Mouse (Mus musculus) heart, embryonic 15.5 days (tissue): ENCODE measurements around the gene Ptprcap. TPM values are rescaled to one million over a fixed set of nuclear protein-coding genes. Genes with fewer than 3 reads are reported as not detected.
A peak's percentile ranks its signal among the peaks of the same experiment; 100 is the strongest.
"Not testable (repeated sequence)": the region's sequence is repeated elsewhere in the genome, so short reads cannot be mapped to it uniquely, and the experiment has no call there.

Source experiments
- ATAC-seq: fragments of 200-750 bp; cut with Nextera tagmentation; replicated peaks from 2 replicates; pipeline ENCODE4 v1.8.0; 2017; ENCODE audit warnings: low read depth, moderate TSS enrichment; ENCODE audit not compliant: insufficient number of reproducible peaks, insufficient read depth, low FRiP score
- H3K27ac ChIP-seq: fragments of 300-500 bp; sonication (generic); 2 replicates; pipeline ENCODE4 v1.5.1; 2015; ENCODE audit warnings: mild to moderate bottlenecking, inconsistent platforms
- H3K27me3 ChIP-seq: fragments of 300-500 bp; sonication (generic); 2 replicates; pipeline ENCODE4 v1.6.1; 2015; ENCODE audit warnings: inconsistent platforms
- H3K36me3 ChIP-seq: fragments of 300-500 bp; sonication (generic); 2 replicates; pipeline ENCODE4 v1.6.1; 2015; ENCODE audit warnings: mild to moderate bottlenecking, inconsistent platforms
- H3K4me1 ChIP-seq: fragments of 300-500 bp; sonication (generic); replicated peaks from 2 replicates; pipeline ENCODE4 v1.6.1; 2015; ENCODE audit warnings: inconsistent platforms
- H3K4me2 ChIP-seq: fragments of 300-500 bp; sonication (generic); 2 replicates; pipeline ENCODE4 v1.6.1; 2015; ENCODE audit warnings: inconsistent platforms, mild to moderate bottlenecking, moderate library complexity
- H3K4me3 ChIP-seq: fragments of 300-500 bp; sonication (generic); 2 replicates; pipeline ENCODE4 v1.5.1; 2015; ENCODE audit warnings: mild to moderate bottlenecking, inconsistent platforms
- H3K9ac ChIP-seq: fragments of 300-500 bp; sonication (generic); 2 replicates; pipeline ENCODE4 v1.6.1; 2015; ENCODE audit warnings: mild to moderate bottlenecking, inconsistent platforms
- H3K9me3 ChIP-seq: fragments of 300-500 bp; sonication (generic); replicated peaks from 2 replicates; pipeline ENCODE4 v1.6.1; 2016; ENCODE audit warnings: inconsistent platforms
- WGBS: fragments of 180-500 bp; shearing (Covaris S2); methylation state at CpG from one replicate; pipeline ENCODE4 v1.1.7; 2015; ENCODE audit warnings: mixed read lengths; 5-methylcytosine and 5-hydroxymethylcytosine counted together
- polyA plus RNA-seq: library from polyadenylated mRNA; unstranded; fragments of >200 nt; fragmentation: Nextera tagmentation; extraction: Ambion mirVana; gene quantifications from 2 replicates; pipeline ENCODE4 v1.2.1, GENCODE M21; 2015

Gene Ptprcap
- polyA plus RNA-seq, 1 experiment from 2014 or later = 3.6 TPM

DNA sequence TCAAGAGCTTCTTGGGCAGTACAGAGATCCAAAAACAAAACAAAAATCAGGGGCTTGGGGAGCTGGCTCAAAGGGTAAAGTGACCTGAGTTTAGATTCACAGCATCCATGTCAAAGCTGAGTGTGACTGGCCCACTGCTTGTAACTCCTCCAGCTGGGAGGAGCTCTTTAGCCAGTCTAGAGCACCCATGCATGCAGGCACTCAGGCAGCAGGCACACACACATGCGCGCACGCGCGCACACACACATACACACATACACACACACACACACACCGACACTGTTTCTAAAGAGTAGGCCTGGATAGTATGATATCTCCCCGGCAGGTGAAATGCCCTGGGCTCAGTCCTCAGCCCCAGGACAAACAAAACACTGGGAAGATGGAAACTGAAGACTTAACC, 36.4 kb upstream of the Ptprcap start:
- Histone ChIP-seq H3K9me3 (no peaks in the 10 kb centered on the region), H3K9ac (no peak overlapping the region), H3K27me3 (no peaks in the 10 kb centered on the region), H3K4me1 (peaks cover 24% of the 10 kb centered on the region), H3K27ac (no peak overlapping the region), H3K36me3 (peaks cover 46% of the 10 kb centered on the region), H3K4me3 (no peak overlapping the region), H3K4me2 (no peak overlapping the region)
- ATAC-seq = no peak
- 98% methylated on average over 7 of the region's 7 CpGs for WGBS

DNA sequence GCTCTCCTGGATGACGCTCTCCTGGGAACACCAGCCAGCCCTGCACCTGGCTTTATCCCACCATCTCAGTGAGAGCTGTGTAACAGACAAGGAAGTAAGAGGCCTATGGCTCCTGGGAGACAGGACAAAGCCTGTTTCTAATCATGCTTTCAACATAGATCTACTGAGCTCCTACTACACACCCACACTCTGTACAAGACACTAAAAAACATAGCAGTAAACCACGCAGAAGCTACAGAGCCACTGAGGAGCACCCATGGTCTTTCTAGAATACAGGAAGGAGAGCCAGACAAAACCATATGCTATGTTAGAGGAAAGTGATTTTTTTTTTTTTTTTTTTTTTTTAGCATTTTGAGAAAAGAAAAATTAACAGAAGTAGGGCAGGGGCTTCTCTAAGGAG, 35.1 kb upstream of the Ptprcap start:
- Histone ChIP-seq H3K4me3 (no peak overlapping the region), H3K36me3 (peaks cover 39% of the 10 kb centered on the region; the same call in 1 of the 2 replicates), H3K27me3 (no peaks in the 10 kb centered on the region), H3K4me2 (no peak overlapping the region), H3K9me3 (no peaks in the 10 kb centered on the region), H3K4me1 (peaks cover 20% of the 10 kb centered on the region), H3K9ac (no peak overlapping the region), H3K27ac (no peak overlapping the region)
- ATAC-seq = no peak
- 92% methylated on average over 2 of the region's 2 CpGs for WGBS

DNA sequence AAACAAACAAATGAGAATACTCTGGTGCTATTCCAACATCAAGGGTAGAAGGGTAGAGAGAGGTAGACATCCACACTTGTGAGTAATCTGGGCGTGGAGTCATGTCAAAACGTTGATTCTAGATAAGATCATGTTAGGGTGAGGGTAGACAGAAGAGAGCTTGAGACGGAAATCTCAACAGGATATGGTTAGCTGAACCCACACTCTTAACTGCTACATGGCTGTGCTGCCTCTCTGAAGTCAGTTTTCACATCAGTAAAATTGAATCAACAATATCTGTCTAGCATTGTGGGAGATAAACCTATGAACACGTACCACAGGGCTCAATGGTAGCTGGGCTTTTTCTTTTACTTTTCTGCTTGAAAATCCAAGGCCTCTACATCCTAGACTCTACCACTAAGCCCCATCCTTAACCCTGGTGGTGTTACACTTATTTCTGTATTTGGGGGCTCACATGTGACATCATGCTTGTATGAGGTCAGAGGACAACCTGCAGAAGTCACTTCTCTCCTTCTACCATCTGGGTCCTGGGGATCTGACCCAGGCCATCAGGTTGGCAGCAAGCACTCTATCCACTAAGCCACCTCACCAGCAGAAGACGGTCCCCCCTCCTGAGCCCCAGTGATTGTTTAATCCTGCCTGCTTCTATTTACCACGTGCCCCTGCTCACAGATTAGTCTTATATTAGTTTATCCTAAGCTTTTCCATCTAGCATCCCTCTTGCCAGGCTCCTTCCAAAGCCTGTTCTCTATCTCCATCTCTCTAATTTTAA, 33.5 kb upstream of the Ptprcap start:
- Histone ChIP-seq H3K36me3 (peaks cover 25% of the 10 kb centered on the region; the same call in 1 of the 2 replicates), H3K27me3 (no peaks in the 10 kb centered on the region), H3K9me3 (no peaks in the 10 kb centered on the region), H3K27ac (no peak overlapping the region), H3K4me1 (peaks cover 13% of the 10 kb centered on the region), H3K4me2 (peak overlapping the region; percentile 65; the same call in 1 of the 2 replicates), H3K9ac (no peak overlapping the region), H3K4me3 (peak overlapping the region; percentile 57; the same call in 1 of the 2 replicates)
- no peak for ATAC-seq
- WGBS = 77% methylated on average over 6 of the region's 6 CpGs

DNA sequence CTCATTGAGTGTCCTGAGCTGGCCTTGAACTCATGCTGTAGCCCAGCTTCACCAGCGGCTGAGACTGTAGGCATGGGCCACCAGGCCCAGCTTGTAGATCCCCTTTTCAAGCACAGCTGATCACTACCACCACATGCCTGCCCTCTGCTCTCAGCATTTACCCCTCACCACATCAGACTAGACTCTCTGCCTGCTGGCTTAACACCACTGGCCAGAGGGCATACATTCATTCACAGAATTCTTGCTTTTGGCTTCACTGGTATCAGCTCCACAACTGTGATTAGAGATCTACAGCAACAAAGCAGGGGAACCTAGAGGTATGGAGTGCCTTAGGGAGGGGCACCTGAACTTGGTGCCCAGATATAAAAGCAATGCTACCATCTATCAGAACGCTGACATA, 32.9 kb upstream of the Ptprcap start:
- Histone ChIP-seq H3K4me2 (peak overlapping the region; percentile 65), H3K27me3 (no peaks in the 10 kb centered on the region), H3K4me3 (peak overlapping the region; percentile 57), H3K4me1 (peaks cover 13% of the 10 kb centered on the region), H3K9ac (no peak overlapping the region), H3K36me3 (peaks cover 19% of the 10 kb centered on the region; the same call in 1 of the 2 replicates), H3K27ac (no peak overlapping the region; the same call in 1 of the 2 replicates), H3K9me3 (no peaks in the 10 kb centered on the region)
- 90% methylated on average over 2 of the region's 2 CpGs for WGBS
- ATAC-seq = no peak

- ATAC-seq = peak; percentile 70
- peak overlapping the region; percentile 57 for H3K4me3 ChIP-seq
- no peaks in the 10 kb centered on the region for H3K27me3 ChIP-seq
- H3K4me2 ChIP-seq = peak overlapping the region; percentile 65
- peak overlapping the region; percentile 81 for H3K27ac ChIP-seq
- WGBS = 2% methylated on average over 38 of the region's 38 CpGs
- peaks cover 14% of the 10 kb centered on the region; the same call in 1 of the 2 replicates for H3K36me3 ChIP-seq
- H3K4me1 ChIP-seq = peaks cover 13% of the 10 kb centered on the region
- no peaks in the 10 kb centered on the region for H3K9me3 ChIP-seq
- peak overlapping the region; percentile 55 for H3K9ac ChIP-seq
Measured at GRCm38 (mm10) chr19:4121097-4121805, 32.2 kb upstream of the Ptprcap start.

DNA sequence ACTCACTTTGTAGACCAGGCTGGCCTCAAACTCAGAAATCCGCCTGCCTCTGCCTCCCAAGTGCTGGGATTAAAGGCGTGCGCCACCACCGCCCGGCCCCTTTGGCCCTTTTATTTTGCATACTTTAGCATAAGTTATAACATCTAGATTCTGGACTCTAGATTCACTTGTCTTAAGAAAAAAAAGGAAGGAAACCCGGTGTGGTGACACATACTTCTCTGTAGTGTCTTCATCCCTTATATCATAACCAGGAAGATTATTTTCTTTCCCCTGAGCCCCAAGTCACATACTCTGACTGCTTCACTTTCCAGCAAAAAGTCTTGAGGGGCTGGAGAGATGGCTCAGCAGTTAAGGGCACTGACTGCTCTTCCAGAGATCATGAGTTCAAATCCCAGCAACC, 31.5 kb upstream of the Ptprcap start:
- H3K9ac ChIP-seq, ATAC-seq, H3K27me3 ChIP-seq, H3K9me3 ChIP-seq, H3K27ac ChIP-seq: not testable (repeated sequence)
- Histone ChIP-seq H3K4me1 (peaks cover 19% of the 10 kb centered on the region), H3K4me2 (peak overlapping the region; percentile 65), H3K4me3 (peak overlapping the region; percentile 57; the same call in 1 of the 2 replicates), H3K36me3 (peaks cover 12% of the 10 kb centered on the region; the same call in 1 of the 2 replicates)
- 57% methylated on average over 6 of the region's 6 CpGs for WGBS

DNA sequence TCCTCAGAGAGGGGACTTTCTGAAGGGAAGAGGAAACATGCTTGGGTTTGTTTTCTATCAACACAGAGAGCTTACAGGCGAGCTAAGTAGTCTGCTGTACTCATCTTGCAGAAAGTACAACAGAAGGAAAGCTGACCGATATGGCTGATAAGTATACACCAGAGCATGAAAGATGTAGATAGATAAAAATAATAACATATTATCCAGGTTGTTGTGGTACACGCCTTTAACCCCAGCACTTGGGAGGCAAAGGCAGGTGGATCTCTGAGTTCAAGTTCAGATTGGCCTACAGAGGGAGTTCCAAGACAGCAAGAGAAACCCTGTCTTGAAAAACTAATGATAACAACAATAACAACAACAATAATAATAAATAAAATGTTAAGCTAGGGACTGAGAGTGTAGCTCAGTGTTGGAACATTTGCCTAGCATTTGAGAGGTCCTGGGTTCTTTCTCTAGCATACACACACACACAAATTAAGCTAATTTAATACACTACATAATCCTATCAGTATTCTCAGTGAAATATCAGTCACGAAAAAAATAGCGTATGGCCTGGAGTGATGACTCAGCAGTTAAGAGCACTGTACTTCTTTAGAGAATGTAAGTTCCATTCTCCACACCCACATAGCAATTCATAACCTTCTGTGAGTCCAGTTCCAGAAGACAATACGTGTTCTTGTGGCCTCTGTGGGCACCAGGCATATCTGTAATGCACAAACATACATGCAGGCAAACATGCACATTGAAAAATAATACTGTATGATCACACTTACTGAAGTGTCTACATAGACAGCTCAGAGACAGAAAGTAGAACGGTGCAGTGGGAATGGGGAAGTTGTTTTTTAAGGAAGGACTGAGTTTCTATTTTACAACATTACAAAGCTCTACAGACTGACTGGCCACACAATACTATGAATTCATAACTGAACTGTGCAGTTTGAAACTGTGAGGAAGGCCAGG, 30.7 kb upstream of the Ptprcap start:
- no peaks in the 10 kb centered on the region for H3K27me3 ChIP-seq
- 80% methylated on average over 7 of the region's 7 CpGs for WGBS
- no peak for ATAC-seq
- no peaks in the 10 kb centered on the region for H3K9me3 ChIP-seq
- peaks cover 6% of the 10 kb centered on the region; the same call in 1 of the 2 replicates for H3K36me3 ChIP-seq
- H3K4me3 ChIP-seq = no peak overlapping the region
- H3K4me2 ChIP-seq = no peak overlapping the region
- H3K27ac ChIP-seq = no peak overlapping the region
- H3K4me1 ChIP-seq = peaks cover 27% of the 10 kb centered on the region
- no peak overlapping the region for H3K9ac ChIP-seq

- Histone ChIP-seq H3K9me3 (no peaks in the 10 kb centered on the region), H3K4me1 (peaks cover 27% of the 10 kb centered on the region), H3K27me3 (no peaks in the 10 kb centered on the region), H3K4me2 (no peak overlapping the region), H3K36me3 (peaks cover 17% of the 10 kb centered on the region), H3K9ac (no peak overlapping the region), H3K27ac (no peak overlapping the region), H3K4me3 (no peak overlapping the region)
- 85% methylated on average over 4 of the region's 4 CpGs for WGBS
- no peak for ATAC-seq
Measured at GRCm38 (mm10) chr19:4124432-4124831, 29.0 kb upstream of the Ptprcap start.

- 17% methylated on average over 3 of the region's 4 CpGs for WGBS
- H3K27ac ChIP-seq = peak overlapping the region; percentile 44; the same call in 1 of the 2 replicates
Measured at GRCm38 (mm10) chr19:4125268-4125667, 28.1 kb upstream of the Ptprcap start.

GRCm38 (mm10) chr19:4125741-4126696, 27.4 kb upstream of the Ptprcap start, which contains the start of gene Aip:
Aip (minus strand) TSS chr19:4125858.
- WGBS = under 1% methylated on average over 64 of the region's 64 CpGs
- peaks cover 21% of the 10 kb centered on the region for H3K4me1 ChIP-seq
- ATAC-seq = peak; percentile 96
- H3K27ac ChIP-seq = peak within 1 kb of the TSS; percentile 72
- H3K36me3 ChIP-seq = peaks cover 23% of the 10 kb centered on the region
- H3K4me3 ChIP-seq = peak within 1 kb of the TSS; percentile 82
- H3K9ac ChIP-seq = peak within 1 kb of the TSS; percentile 83
- H3K4me2 ChIP-seq = peak within 1 kb of the TSS; percentile 70
- no peaks in the 10 kb centered on the region for H3K9me3 ChIP-seq
- H3K27me3 ChIP-seq = no peaks in the 10 kb centered on the region

More at GRCm38 (mm10) chr19:4125268-4125667, 28.1 kb upstream of the Ptprcap start:
- Histone ChIP-seq H3K4me2 (peak overlapping the region; percentile 58), H3K9ac (peak overlapping the region; percentile 1; the same call in 1 of the 2 replicates), H3K36me3 (peaks cover 23% of the 10 kb centered on the region), H3K4me3 (peak overlapping the region; percentile 82), H3K4me1 (peaks cover 29% of the 10 kb centered on the region)
- peak; percentile 3 for ATAC-seq
- not testable (repeated sequence) for H3K9me3 ChIP-seq, H3K27me3 ChIP-seq
